Mouse (Mus musculus) Muller cell, postnatal 12 days (primary cell): ENCODE data around the gene Ccdc162.
A peak's percentile ranks its signal among the peaks of the same experiment; 100 is the strongest.

Experiments
- DNase-seq: peaks from one replicate; pipeline ENCODE4 v3.0.0-alpha.2; 2015; ENCODE audit errors: inconsistent ontology term

Gene Ccdc162

GRCm38 (mm10) chr10:41635276-41636033, 81.0 kb downstream of the Ccdc162 start:
- DNase-seq = peak; percentile 19

- no peak for DNase-seq
Measured at GRCm38 (mm10) chr10:41633801-41634200, 82.6 kb downstream of the Ccdc162 start.

GRCm38 (mm10) chr10:41632062-41632461, 84.4 kb downstream of the Ccdc162 start:
- DNase-seq = no peak

DNA sequence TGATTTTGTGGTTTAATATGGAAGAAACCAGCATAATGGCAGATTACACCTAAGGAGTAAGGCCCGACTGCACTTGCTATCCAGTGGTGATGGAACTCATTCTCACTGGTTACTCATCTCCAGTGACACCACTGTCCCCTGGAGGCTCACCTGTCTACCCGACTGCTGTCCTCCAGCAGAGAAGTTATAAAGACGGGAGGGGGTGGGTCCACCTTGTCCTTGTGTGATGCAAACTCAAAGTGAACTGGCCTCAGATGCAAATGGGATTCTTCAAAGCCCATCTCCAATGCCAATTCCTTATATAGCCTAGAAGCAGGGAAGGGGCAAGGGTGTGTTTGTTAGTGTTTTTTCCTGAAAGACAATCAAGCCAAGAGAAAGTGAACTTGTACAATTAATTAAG, 89.4 kb downstream of the Ccdc162 start:
- DNase-seq = no peak

DNA sequence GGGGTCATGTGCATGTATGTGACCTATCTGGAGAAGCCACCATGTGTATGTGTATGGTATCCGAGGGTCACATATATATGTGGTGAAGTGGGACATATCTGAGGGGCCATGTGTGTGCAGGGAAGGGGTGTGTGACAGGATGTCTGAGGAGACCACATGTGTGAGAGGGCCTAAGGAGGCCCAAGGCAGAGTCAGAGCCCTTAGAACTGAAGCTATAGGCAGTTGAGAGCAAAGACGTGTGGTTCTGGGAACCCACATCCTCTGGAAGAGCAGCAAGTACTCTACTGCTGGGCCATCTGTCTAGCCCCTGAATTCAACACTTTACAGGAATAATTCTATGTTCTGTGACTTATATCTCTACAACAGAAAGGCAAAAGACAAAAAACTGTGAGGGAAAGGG, 96.4 kb downstream of the Ccdc162 start:
- DNase-seq = no peak

- no peak for DNase-seq
Measured at GRCm38 (mm10) chr10:41615487-41615886, 100.9 kb downstream of the Ccdc162 start.

- no peak for DNase-seq
Measured at GRCm38 (mm10) chr10:41611941-41612340, 104.5 kb downstream of the Ccdc162 start.

DNA sequence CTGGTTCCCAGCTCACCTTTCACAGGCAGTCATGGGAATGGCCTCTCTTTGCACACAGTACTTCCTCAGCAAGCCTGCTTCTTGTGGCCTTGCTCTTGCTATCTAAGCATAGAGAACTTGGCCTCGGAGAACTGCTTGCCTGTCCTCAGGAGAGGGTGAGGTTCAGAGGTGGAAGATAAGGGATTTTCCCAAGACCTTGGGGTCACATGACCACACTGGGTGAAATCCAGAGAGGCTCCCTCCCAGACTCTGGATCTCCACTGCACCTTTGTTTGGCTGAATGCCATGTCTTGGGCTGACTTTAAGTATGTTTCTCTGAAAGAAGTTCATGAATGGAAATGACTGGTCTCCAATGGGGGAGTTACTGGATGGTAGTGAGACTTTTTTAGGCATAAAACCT, 107.0 kb downstream of the Ccdc162 start:
- no peak for DNase-seq

GRCm38 (mm10) chr10:41608485-41608884, 107.9 kb downstream of the Ccdc162 start:
- no peak for DNase-seq

DNA sequence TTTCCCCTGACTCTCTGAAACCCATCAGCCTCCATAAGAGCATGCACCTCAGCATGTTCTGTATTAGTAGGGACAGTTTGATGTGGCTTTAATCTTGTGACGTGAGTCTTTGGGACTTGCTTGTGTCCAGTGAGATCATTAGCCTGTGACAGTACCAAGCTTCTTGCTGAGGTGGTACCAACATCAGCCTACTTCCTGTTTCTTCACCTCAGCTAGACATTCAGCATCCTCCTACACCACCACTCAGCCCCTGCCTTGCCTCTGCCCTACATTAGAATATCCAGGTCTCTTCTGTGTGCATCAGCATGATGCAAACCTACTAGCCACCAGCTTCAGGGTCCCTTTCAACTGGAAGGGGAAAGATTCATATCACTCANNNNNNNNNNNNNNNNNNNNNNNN, 113.8 kb downstream of the Ccdc162 start:
- DNase-seq = no peak

DNA sequence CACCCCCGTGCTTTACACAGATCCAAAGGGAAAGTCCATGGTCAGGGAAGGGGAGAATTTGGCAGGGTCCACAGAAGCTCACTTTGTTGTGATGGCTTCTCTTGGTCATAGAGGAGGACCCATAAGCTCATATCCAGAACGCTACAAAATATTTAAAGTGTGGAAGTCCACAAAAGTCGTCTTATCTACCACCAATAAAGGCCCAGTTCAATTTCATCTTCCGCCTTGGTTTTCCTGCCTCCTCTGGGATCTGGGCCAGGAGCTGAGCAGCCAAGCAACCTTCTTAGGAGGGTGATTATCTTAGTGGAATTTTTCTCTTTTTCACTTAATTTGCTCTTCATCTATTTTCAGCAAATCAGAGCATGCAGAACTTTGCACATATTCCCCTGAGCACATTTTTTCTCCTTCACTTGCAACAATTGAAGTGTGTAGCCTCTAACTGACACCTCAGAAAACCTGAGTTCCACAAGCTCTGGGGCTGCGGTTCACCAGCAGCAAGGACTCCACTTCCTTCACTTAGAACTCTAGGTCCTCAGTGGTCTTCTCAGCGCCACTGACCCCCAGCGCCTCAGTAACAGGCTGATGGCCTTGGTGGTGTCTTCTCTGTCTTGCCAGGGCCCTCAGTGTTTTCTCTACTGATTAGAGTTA, 114.4 kb downstream of the Ccdc162 start:
- no peak for DNase-seq

DNA sequence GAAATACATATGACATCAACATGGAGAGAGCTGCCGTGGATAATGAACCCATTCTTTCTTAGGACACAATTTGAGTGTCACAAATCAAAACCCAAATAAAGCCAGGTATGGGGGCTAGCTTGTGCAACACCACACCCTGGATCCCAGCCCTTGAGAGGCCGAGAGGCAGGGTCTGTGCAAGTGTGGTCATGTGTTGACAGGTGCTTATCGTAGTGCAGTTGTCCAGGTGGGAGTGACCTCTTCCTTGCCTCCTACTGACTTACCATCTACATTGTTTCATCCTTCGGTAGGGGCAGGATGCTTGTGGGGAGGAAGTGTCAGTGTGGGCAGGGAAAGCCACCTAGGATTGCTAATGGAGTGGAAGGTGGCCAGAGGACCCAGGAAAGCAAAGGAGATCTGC, 115.1 kb downstream of the Ccdc162 start:
- no peak for DNase-seq

GRCm38 (mm10) chr10:41599051-41599450, 117.4 kb downstream of the Ccdc162 start:
- DNase-seq = no peak

DNA sequence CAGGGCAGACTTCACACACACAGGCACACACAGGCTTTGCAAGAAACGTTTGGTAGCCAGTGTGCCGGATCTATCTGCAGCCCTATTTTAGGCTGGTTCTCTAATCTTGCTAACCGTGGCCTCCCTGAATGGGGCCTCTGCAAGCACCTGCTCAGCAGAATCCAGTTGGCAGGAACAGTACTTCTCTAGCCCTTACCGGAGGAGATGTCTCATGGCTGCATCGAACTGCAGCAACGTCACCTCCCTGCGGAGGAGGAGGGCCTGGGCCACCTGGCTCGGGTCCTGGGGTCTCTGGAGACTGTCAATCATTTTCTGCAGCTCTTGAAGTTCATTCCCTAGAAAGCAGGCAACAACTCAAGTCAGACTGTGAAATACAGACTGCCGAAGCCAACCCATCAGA, 118.2 kb downstream of the Ccdc162 start:
- no peak for DNase-seq

- DNase-seq = no peak
Measured at GRCm38 (mm10) chr10:41595550-41595949, 120.9 kb downstream of the Ccdc162 start.

DNA sequence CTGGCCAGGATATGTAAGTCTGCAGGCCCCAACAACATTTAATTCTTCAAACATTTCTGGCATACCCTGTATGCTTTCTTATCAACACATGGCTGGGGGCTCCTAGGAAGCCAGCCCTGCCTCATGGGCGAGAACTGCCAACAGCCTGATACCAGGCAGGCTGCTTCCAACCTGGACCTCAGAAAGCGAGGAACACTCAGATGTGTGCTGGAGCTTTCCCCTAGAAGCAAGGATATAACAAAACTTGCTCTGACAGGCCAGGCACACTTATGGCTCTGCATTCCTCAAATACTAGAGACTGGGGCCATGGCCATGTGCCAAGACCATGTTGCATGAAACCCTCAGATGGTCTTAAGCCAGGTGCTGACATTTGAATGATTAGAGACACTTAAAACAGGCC, 121.5 kb downstream of the Ccdc162 start:
- DNase-seq = no peak

DNA sequence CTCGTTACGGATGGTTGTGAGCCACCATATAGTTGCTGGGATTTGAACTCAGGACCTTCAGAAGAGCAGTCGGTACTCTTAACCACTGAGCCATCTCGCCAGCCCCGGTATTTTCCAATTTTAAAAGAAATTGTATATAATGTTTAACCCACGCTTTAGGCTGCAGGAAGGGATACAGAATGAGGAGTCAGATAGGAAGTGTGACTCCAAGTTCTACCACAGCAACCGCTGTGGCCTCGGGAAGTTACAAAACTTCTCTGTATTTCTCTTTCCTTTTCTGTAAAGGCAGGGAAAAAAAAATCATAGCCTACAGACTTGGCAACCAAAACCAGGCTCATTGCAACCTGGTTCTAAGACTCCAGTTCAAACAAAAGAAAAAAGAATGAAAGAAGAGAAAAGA, 122.0 kb downstream of the Ccdc162 start:
- no peak for DNase-seq

GRCm38 (mm10) chr10:41588616-41589015, 127.8 kb downstream of the Ccdc162 start:
- no peak for DNase-seq

GRCm38 (mm10) chr10:41586947-41587852, 129.2 kb downstream of the Ccdc162 start:
- DNase-seq = no peak

GRCm38 (mm10) chr10:41583383-41583782, 133.1 kb downstream of the Ccdc162 start:
- no peak for DNase-seq

GRCm38 (mm10) chr10:41582901-41583361, 133.5 kb downstream of the Ccdc162 start:
- no peak for DNase-seq

- no peak for DNase-seq
Measured at GRCm38 (mm10) chr10:41580441-41580840, 136.0 kb downstream of the Ccdc162 start.
